Mouse (Mus musculus) skeletal muscle tissue, adult 2 months (tissue): ENCODE measurements at regions not wholly inside any gene's neighbourhood (a gene's known extent, or its start where the extent isn't known, plus 50 kb on each side); places are given as distances from the start of the nearest gene placed in this dataset.
A peak's percentile ranks its signal among the peaks of the same experiment; 100 is the strongest.

Source experiments
- DNase-seq: peaks from one replicate; pipeline ENCODE4 v3.0.0-alpha.2; 2012; ENCODE audit warnings: low read depth, low spot score

GRCm38 (mm10) chr2:27812946-27813345 lies 73.3 kb upstream of the Col5a1 start:
- no peak for DNase-seq

GRCm38 (mm10) chr2:27813370-27813769 lies 72.9 kb upstream of the Col5a1 start:
- DNase-seq, result peak; percentile 44

- DNase-seq, result peak; percentile 18
Observed at GRCm38 (mm10) chr2:27818656-27819055, 67.6 kb upstream of the Col5a1 start.

- no peak for DNase-seq
Observed at GRCm38 (mm10) chr2:27826826-27827225, 59.4 kb upstream of the Col5a1 start.

GRCm38 (mm10) chr2:27827582-27827981 lies 58.6 kb upstream of the Col5a1 start:
- DNase-seq, result no peak

DNA sequence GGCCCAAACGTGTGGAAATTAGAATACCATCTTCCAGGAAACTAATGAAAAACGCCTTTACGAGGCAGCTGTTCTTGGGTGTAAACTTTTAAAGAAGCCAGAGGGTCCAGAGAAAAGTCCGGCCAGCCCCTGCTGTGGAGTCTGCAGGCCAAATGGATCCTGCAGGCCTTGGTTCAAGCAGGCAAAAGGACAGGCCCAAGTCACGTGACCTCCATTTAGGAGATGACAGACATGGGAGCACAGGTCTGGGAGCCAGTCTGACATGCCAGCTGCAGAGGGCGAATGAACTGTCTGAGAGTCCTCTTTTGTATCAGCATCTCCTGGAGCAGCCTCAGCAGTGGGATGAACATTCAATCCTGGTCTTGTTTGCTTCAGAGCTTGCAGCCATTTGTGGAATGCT lies 58.0 kb upstream of the Col5a1 start:
- no peak for DNase-seq

GRCm38 (mm10) chr2:27829551-27829950 lies 56.7 kb upstream of the Col5a1 start:
- DNase-seq, result no peak

DNA sequence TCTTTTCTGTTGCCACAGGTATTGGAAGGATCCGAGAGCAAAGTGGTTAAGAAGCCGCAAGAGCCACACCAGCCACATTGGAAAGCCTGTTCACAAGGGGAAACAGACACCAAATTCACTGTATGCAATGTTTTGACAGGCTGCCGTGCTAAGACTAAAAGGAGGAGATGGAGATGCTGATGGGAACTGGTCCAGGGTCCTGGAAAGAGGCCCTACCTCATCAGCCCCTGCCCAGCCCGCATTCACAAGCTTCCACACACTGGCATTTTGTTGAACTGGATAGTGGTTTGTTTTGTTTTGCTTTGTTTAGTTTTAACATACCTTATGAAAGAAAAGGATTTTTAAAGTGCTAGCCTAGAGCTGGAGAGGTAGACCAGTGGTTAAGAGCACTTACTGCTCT lies 51.3 kb upstream of the Col5a1 start:
- no peak for DNase-seq

DNA sequence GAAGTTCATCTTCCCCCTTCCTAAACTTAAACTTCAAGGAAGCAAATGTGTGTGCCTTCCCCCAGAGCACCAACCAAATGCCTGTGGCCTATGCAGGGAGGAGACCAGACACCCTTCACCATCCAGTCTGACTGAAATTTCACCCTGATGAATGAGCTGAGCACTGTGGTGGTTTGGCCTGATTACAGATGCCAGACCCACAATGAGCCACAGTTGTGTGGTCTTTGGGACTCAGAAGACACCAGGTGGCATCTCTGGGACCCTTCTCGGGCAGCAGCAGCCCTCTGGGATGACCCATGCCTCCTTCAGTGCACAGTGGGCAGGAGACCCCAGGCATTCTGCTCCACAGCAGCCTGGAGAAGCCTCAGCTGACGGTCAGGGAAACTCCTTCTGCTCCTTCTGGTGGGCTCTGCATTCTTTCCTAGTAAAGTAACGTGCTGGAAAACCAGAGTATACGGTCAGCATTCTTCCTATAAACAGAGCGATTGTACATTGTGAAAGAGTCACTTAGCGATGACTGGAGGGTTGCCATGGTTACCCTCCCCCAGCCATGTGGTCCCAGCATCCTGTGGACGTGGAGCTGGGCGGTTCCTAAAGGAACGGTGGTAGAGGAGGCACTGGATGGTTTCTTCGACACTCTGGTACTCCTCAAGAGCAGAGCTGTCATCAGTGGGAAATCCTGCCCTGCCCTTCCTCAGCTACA lies 50.3 kb upstream of the Col5a1 start:
- no peak for DNase-seq
